Mouse (Mus musculus) layer of hippocampus, adult 8-10 months (tissue): ENCODE data around the gene Stip1. TPM values are rescaled to one million over a fixed set of nuclear protein-coding genes. Genes with fewer than 3 reads are reported as not detected.

ENCODE experiments used
- total RNA-seq, 4 experiments: library from RNA; stranded (reverse); gene quantifications; 2 replicates each; pipeline ENCODE4 v1.2.4; 2022

The Stip1 gene
- total RNA-seq, 4 experiments from 2014 or later: 155 to 228 (median 191) TPM

Other genes with a start within 250 kb of the Stip1 start
- gene Rps6ka4, start 199.3 kb downstream of the Stip1 start, total RNA-seq: 10 to 100 TPM; 33.7 to 42.9 (median 37.6) TPM
- gene Ccdc88b, start 181.8 kb downstream of the Stip1 start, total RNA-seq: 10 to 100 TPM in 3 of 4 experiments, 1 to 10 TPM in 1; 7.5 to 17.4 (median 12.6) TPM
- 10 to 100 TPM; 40.3 to 53.0 (median 45.6) TPM for gene Trmt112, start 130.3 kb downstream of the Stip1 start, total RNA-seq
- 100 to 1,000 TPM; 279 to 406 (median 342) TPM for gene Prdx5, start 129.9 kb downstream of the Stip1 start, total RNA-seq
- gene Esrra, start 118.2 kb downstream of the Stip1 start, total RNA-seq: 10 to 100 TPM; 54.2 to 76.0 (median 64.8) TPM
- 10 to 100 TPM; 10.4 to 11.4 (median 11.0) TPM for gene Catsperz, start 114.6 kb downstream of the Stip1 start, total RNA-seq
- gene Kcnk4, start 105.5 kb downstream of the Stip1 start, total RNA-seq: 10 to 100 TPM; 13.4 to 23.1 (median 15.8) TPM
- 10 to 100 TPM; 32.5 to 39.8 (median 37.3) TPM for gene Bad, start 98.1 kb downstream of the Stip1 start, total RNA-seq
- 100 to 1,000 TPM in 3 of 4 experiments, 10 to 100 TPM in 1; 92.5 to 107 (median 104) TPM for gene Gpr137, start 97.5 kb downstream of the Stip1 start, total RNA-seq
- gene Ppp1r14b, start 65.0 kb downstream of the Stip1 start, total RNA-seq: 10 to 100 TPM; 55.4 to 81.1 (median 63.5) TPM
- 10 to 100 TPM; 13.4 to 19.9 (median 18.0) TPM for gene Plcb3, start 63.5 kb downstream of the Stip1 start, total RNA-seq
- 100 to 1,000 TPM in 1 of 4 experiments, 10 to 100 TPM in 3; 63.5 to 104 (median 83.1) TPM for gene Fkbp2, start 59.5 kb downstream of the Stip1 start, total RNA-seq
- 10 to 100 TPM; 80.4 to 93.8 (median 90.1) TPM for gene Vegfb, start 52.3 kb downstream of the Stip1 start, total RNA-seq
- gene Dnajc4, start 47.4 kb downstream of the Stip1 start, total RNA-seq: 10 to 100 TPM; 26.1 to 29.9 (median 29.5) TPM
- 10 to 100 TPM; 13.7 to 17.4 (median 14.2) TPM for gene Nudt22, start 43.9 kb downstream of the Stip1 start, total RNA-seq
- 10 to 100 TPM; 16.5 to 20.8 (median 16.6) TPM for gene Trpt1, start 43.8 kb downstream of the Stip1 start, total RNA-seq
- 10 to 100 TPM in 2 of 4 experiments, 1 to 10 TPM in 2; 3.7 to 17.8 (median 9.2) TPM for gene Fermt3, start 20.5 kb downstream of the Stip1 start, total RNA-seq
- 10 to 100 TPM; 19.2 to 21.4 (median 20.1) TPM for gene Macrod1, start 16.8 kb upstream of the Stip1 start, total RNA-seq
- 10 to 100 TPM; 18.9 to 23.5 (median 21.5) TPM for gene Flrt1, start 65.8 kb upstream of the Stip1 start, total RNA-seq
- 100 to 1,000 TPM; 277 to 297 (median 291) TPM for gene Otub1, start 166.3 kb upstream of the Stip1 start, total RNA-seq
- 1,000 to 10,000 TPM; 1,017 to 1,089 (median 1,062) TPM for gene Cox8a, start 177.6 kb upstream of the Stip1 start, total RNA-seq
- 10 to 100 TPM; 34.6 to 44.2 (median 36.6) TPM for gene Naa40, start 201.2 kb upstream of the Stip1 start, total RNA-seq
- 10 to 100 TPM; 12.7 to 17.0 (median 14.6) TPM for gene Rcor2, start 227.4 kb upstream of the Stip1 start, total RNA-seq